Mouse (Mus musculus): ENCODE data around the gene Lin28a. TPM values are rescaled to one million over a fixed set of nuclear protein-coding genes. Genes with fewer than 3 reads are reported as not detected.
"Not testable (repeated sequence)": the region's sequence is repeated elsewhere in the genome, so short reads cannot be mapped to it uniquely, and the experiment has no call there.

Gene Lin28a
- polyA plus RNA-seq, 1 experiment: 0.16 TPM

- Histone ChIP-seq H3K36me3 (ENCODE audit: control insufficient read depth, insufficient read depth) (no peaks in the 10 kb centered on the region), H3ac (ENCODE audit: control insufficient read depth, insufficient read length) (peak within 1 kb of the TSS; percentile 18), H3K4me3 (peak within 1 kb of the TSS; percentile 90), H3K4me2 (ENCODE audit: low read depth) (peak within 1 kb of the TSS; percentile 87), H3K27me3 (ENCODE audit: control insufficient read depth, insufficient read depth, insufficient read length) (peaks cover 15% of the 10 kb centered on the region), H3K79me2 (ENCODE audit: control insufficient read depth, insufficient read depth) (peaks cover 14% of the 10 kb centered on the region)
- TF ChIP-seq POLR2AphosphoS2 (IDR thresholded peaks at IDR 0.05; ENCODE audit: insufficient read length, low read depth): no peak
- peak; percentile 61 for TF ChIP-seq POLR2A (IDR thresholded peaks at IDR 0.05; ENCODE audit: insufficient read length, low read depth)
- peak; percentile 46 for TF ChIP-seq SRF (IDR thresholded peaks at IDR 0.05; ENCODE audit: control insufficient read depth, insufficient read length, low read depth)
These were observed 17.9 kb downstream of the Lin28a start, which contains the start of gene Dhdds for GRCm38 (mm10) chr4:134000466-134001438. Gene Dhdds, minus strand, starts transcription at chr4:134000918.

GRCm38 (mm10) chr4:133994697-133995096, 23.9 kb downstream of the Lin28a start:
- Histone ChIP-seq H3K27me3 (ENCODE audit: control insufficient read depth, insufficient read depth, insufficient read length) (no peaks in the 10 kb centered on the region), H3K36me3 (ENCODE audit: control insufficient read depth, insufficient read depth) (peaks cover 23% of the 10 kb centered on the region), H3K4me3 (no peak overlapping the region), H3K79me2 (ENCODE audit: control insufficient read depth, insufficient read depth) (peaks cover 6% of the 10 kb centered on the region), H3K4me2 (ENCODE audit: low read depth) (no peak overlapping the region), H3ac (ENCODE audit: control insufficient read depth, insufficient read length) (no peak overlapping the region)
- no peak for TF ChIP-seq TCF3 (IDR thresholded peaks at IDR 0.05; ENCODE audit: insufficient read length, low read depth)
- no peak for TF ChIP-seq CEBPB (IDR thresholded peaks at IDR 0.05; ENCODE audit: insufficient read depth, poor library complexity, severe bottlenecking)

GRCm38 (mm10) chr4:133991087-133991660, 27.5 kb downstream of the Lin28a start:
- Histone ChIP-seq H3ac (ENCODE audit: control insufficient read depth, insufficient read length) (no peak overlapping the region), H3K27me3 (ENCODE audit: control insufficient read depth, insufficient read depth, insufficient read length) (no peaks in the 10 kb centered on the region)
- TF ChIP-seq POLR2A (IDR thresholded peaks at IDR 0.05; ENCODE audit: insufficient read length, low read depth) (no peak), TCF3 (IDR thresholded peaks at IDR 0.05; ENCODE audit: insufficient read length, low read depth) (no peak), TCF12 (IDR thresholded peaks at IDR 0.05; ENCODE audit: insufficient read depth, poor library complexity, severe bottlenecking) (no peak), CEBPB (IDR thresholded peaks at IDR 0.05; ENCODE audit: insufficient read depth, poor library complexity, severe bottlenecking) (no peak), MYOD1 (IDR thresholded peaks at IDR 0.05; ENCODE audit: control insufficient read depth in 1 of 3, insufficient read length in 2 of 3, low read depth in 2 of 3) (no peak), MYOG (IDR thresholded peaks at IDR 0.05; ENCODE audit: control insufficient read depth in 1 of 3, insufficient read depth in 1 of 3, insufficient read length in 2 of 3, low read depth in 2 of 3) (no peak), SRF (IDR thresholded peaks at IDR 0.05; ENCODE audit: control insufficient read depth, insufficient read length, low read depth) (no peak), REST (IDR thresholded peaks at IDR 0.05; ENCODE audit: insufficient read depth, insufficient read length) (no peak), POLR2AphosphoS2 (IDR thresholded peaks at IDR 0.05; ENCODE audit: insufficient read length, low read depth) (no peak), USF1 (IDR thresholded peaks at IDR 0.05; ENCODE audit: low read depth) (no peak), E2F4 (IDR thresholded peaks at IDR 0.05; ENCODE audit: insufficient read depth) (no peak), MAX (IDR thresholded peaks at IDR 0.05; ENCODE audit: low read depth) (no peak)

GRCm38 (mm10) chr4:133990035-133990434, 28.6 kb downstream of the Lin28a start:
- no peak for TF ChIP-seq CEBPB (IDR thresholded peaks at IDR 0.05; ENCODE audit: insufficient read depth, poor library complexity, severe bottlenecking)
- TF ChIP-seq TCF3 (IDR thresholded peaks at IDR 0.05; ENCODE audit: insufficient read length, low read depth): no peak
- no peak for TF ChIP-seq POLR2AphosphoS2 (IDR thresholded peaks at IDR 0.05; ENCODE audit: insufficient read length, low read depth)
- TF ChIP-seq REST (IDR thresholded peaks at IDR 0.05; ENCODE audit: insufficient read depth, insufficient read length): no peak
- TF ChIP-seq USF1 (IDR thresholded peaks at IDR 0.05; ENCODE audit: low read depth): no peak
- no peak for TF ChIP-seq MYOD1 (IDR thresholded peaks at IDR 0.05; ENCODE audit: control insufficient read depth in 1 of 3, insufficient read length in 2 of 3, low read depth in 2 of 3)
- TF ChIP-seq SRF (IDR thresholded peaks at IDR 0.05; ENCODE audit: control insufficient read depth, insufficient read length, low read depth): no peak
- no peak for TF ChIP-seq POLR2A (IDR thresholded peaks at IDR 0.05; ENCODE audit: insufficient read length, low read depth)
- TF ChIP-seq MYOG (IDR thresholded peaks at IDR 0.05; ENCODE audit: control insufficient read depth in 1 of 3, insufficient read depth in 1 of 3, insufficient read length in 2 of 3, low read depth in 2 of 3): no peak
- TF ChIP-seq MAX (IDR thresholded peaks at IDR 0.05; ENCODE audit: low read depth): no peak
- TF ChIP-seq E2F4 (IDR thresholded peaks at IDR 0.05; ENCODE audit: insufficient read depth): no peak
- TF ChIP-seq TCF12 (IDR thresholded peaks at IDR 0.05; ENCODE audit: insufficient read depth, poor library complexity, severe bottlenecking): no peak
- Histone ChIP-seq H3K36me3 (ENCODE audit: control insufficient read depth, insufficient read depth) (peaks cover 32% of the 10 kb centered on the region), H3K27me3 (ENCODE audit: control insufficient read depth, insufficient read depth, insufficient read length) (no peaks in the 10 kb centered on the region), H3ac (ENCODE audit: control insufficient read depth, insufficient read length) (no peak overlapping the region), H3K4me3 (no peak overlapping the region), H3K4me2 (ENCODE audit: low read depth) (no peak overlapping the region), H3K79me2 (ENCODE audit: control insufficient read depth, insufficient read depth) (no peaks in the 10 kb centered on the region)

More at GRCm38 (mm10) chr4:133991087-133991660, 27.5 kb downstream of the Lin28a start:
- Histone ChIP-seq H3K36me3 (ENCODE audit: control insufficient read depth, insufficient read depth) (peaks cover 32% of the 10 kb centered on the region), H3K4me2 (ENCODE audit: low read depth) (no peak overlapping the region), H3K79me2 (ENCODE audit: control insufficient read depth, insufficient read depth) (no peaks in the 10 kb centered on the region), H3K4me3 (no peak overlapping the region)

- not testable (repeated sequence) for H3K4me3 ChIP-seq; H3K4me2 ChIP-seq (ENCODE audit: low read depth); H3K79me2 ChIP-seq (ENCODE audit: control insufficient read depth, insufficient read depth); H3K27me3 ChIP-seq (ENCODE audit: control insufficient read depth, insufficient read depth, insufficient read length); H3ac ChIP-seq (ENCODE audit: control insufficient read depth, insufficient read length)
- peaks cover 25% of the 10 kb centered on the region for H3K36me3 ChIP-seq (ENCODE audit: control insufficient read depth, insufficient read depth)
These were observed 30.4 kb downstream of the Lin28a start for GRCm38 (mm10) chr4:133988289-133988688.

All from myocyte (in vitro differentiated cells).